Mouse (Mus musculus) embryonic facial prominence, embryonic 14.5 days (tissue): ENCODE measurements at regions not wholly inside any gene's neighbourhood (a gene's known extent, or its start where the extent isn't known, plus 50 kb on each side); places are given as distances from the start of the nearest gene placed in this dataset.

Source experiments
- ATAC-seq: fragments of 200-750 bp; cut with Nextera tagmentation; 2 replicates; pipeline ENCODE4 v1.8.0; 2017; ENCODE audit warnings: low read depth, moderate number of reproducible peaks, moderate TSS enrichment
- DNase-seq: peaks from one replicate; pipeline ENCODE4 v3.0.0-alpha.2; 2015; ENCODE audit warnings: low spot score
- H3K27ac ChIP-seq: fragments of 300-500 bp; sonication (generic); replicated peaks from 2 replicates; pipeline ENCODE4 v1.5.1; 2014; ENCODE audit warnings: low read depth, mild to moderate bottlenecking, low read length, moderate library complexity
- H3K27me3 ChIP-seq: fragments of 300-500 bp; sonication (generic); replicated peaks from 2 replicates; pipeline ENCODE4 v1.6.1; 2014; ENCODE audit warnings: low read length; ENCODE audit not compliant: control insufficient read depth, insufficient read depth
- H3K36me3 ChIP-seq: fragments of 300-500 bp; sonication (generic); 2 replicates; pipeline ENCODE4 v1.6.1; 2014; ENCODE audit warnings: low read length, mixed read lengths; ENCODE audit not compliant: control insufficient read depth, insufficient read depth
- H3K4me1 ChIP-seq: fragments of 300-500 bp; sonication (generic); 2 replicates; pipeline ENCODE4 v1.6.1; 2014; ENCODE audit warnings: antibody characterized with exemption, low read length; ENCODE audit not compliant: control insufficient read depth, insufficient read depth
- H3K4me2 ChIP-seq: fragments of 300-500 bp; sonication (generic); 2 replicates; pipeline ENCODE4 v1.6.1; 2014; ENCODE audit warnings: low read depth, mild to moderate bottlenecking, low read length, moderate library complexity, mixed read lengths
- H3K4me3 ChIP-seq: fragments of 300-500 bp; sonication (generic); 2 replicates; pipeline ENCODE4 v1.5.1; 2014; ENCODE audit warnings: low read depth, mild to moderate bottlenecking, low read length
- H3K9ac ChIP-seq: fragments of 300-500 bp; sonication (generic); 2 replicates; pipeline ENCODE4 v1.6.1; 2014; ENCODE audit warnings: low read depth, mild to moderate bottlenecking, low read length, moderate library complexity, mixed read lengths
- H3K9me3 ChIP-seq: fragments of 300-500 bp; sonication (generic); 2 replicates; pipeline ENCODE4 v1.6.1; 2016; ENCODE audit warnings: low read length; ENCODE audit not compliant: control insufficient read depth
- WGBS: fragments of 180-500 bp; shearing (Covaris S2); extraction: QIAGEN DNeasy Blood & Tissue Kit; methylation state at CpG from one replicate; pipeline ENCODE4 v1.1.7; 2014; 5-methylcytosine and 5-hydroxymethylcytosine counted together

- no peaks in the 10 kb centered on the region for H3K36me3 ChIP-seq
- ATAC-seq, result no peak
Observed at GRCm38 (mm10) chr3:38237616-38238015, 247.0 kb downstream of the Ankrd50 start.

GRCm38 (mm10) chr3:38235736-38236083 is 248.9 kb downstream of the Ankrd50 start:
- DNase-seq, result no peak
- Histone ChIP-seq H3K9me3 (no peaks in the 10 kb centered on the region), H3K9ac (no peak overlapping the region), H3K4me2 (peak overlapping the region; percentile 25), H3K36me3 (no peaks in the 10 kb centered on the region), H3K4me1 (peaks cover 26% of the 10 kb centered on the region), H3K4me3 (no peak overlapping the region), H3K27ac (no peak overlapping the region), H3K27me3 (no peaks in the 10 kb centered on the region)
- 56% methylated on average over 9 of the region's 9 CpGs for WGBS
- ATAC-seq, result no peak

More at GRCm38 (mm10) chr3:38237616-38238015, 247.0 kb downstream of the Ankrd50 start:
- H3K9me3 ChIP-seq, result no peaks in the 10 kb centered on the region
- H3K27me3 ChIP-seq, result no peaks in the 10 kb centered on the region
- H3K4me1 ChIP-seq, result peaks cover 14% of the 10 kb centered on the region
- no peak overlapping the region for H3K9ac ChIP-seq
- H3K4me2 ChIP-seq, result no peak overlapping the region
- H3K27ac ChIP-seq, result no peak overlapping the region
- DNase-seq, result no peak
- WGBS, result 71% methylated on average over 2 of the region's 2 CpGs
- no peak overlapping the region for H3K4me3 ChIP-seq

GRCm38 (mm10) chr3:38235033-38235735 is 249.5 kb downstream of the Ankrd50 start:
- Histone ChIP-seq H3K27ac (peak overlapping the region; percentile 19; the same call in 1 of the 2 replicates), H3K9ac (no peak overlapping the region), H3K36me3 (no peaks in the 10 kb centered on the region), H3K4me1 (peaks cover 26% of the 10 kb centered on the region), H3K9me3 (no peaks in the 10 kb centered on the region), H3K27me3 (no peaks in the 10 kb centered on the region), H3K4me3 (no peak overlapping the region), H3K4me2 (peak overlapping the region; percentile 25)
- WGBS, result 55% methylated on average over 18 of the region's 18 CpGs
- DNase-seq (peak; percentile 62), ATAC-seq (no peak)

- Histone ChIP-seq H3K4me1 (peaks cover 26% of the 10 kb centered on the region), H3K36me3 (no peaks in the 10 kb centered on the region), H3K9ac (no peak overlapping the region), H3K4me3 (no peak overlapping the region), H3K27me3 (no peaks in the 10 kb centered on the region), H3K9me3 (no peaks in the 10 kb centered on the region), H3K27ac (0 out of 2 replicates have a peak overlapping the region, but pooled peaks have one; percentile 25), H3K4me2 (no peak overlapping the region)
- WGBS, result 45% methylated on average over 4 of the region's 4 CpGs
- DNase-seq (peak; percentile 67), ATAC-seq (peak; percentile 9; the same call in 1 of the 2 replicates)
Observed at GRCm38 (mm10) chr3:38234534-38234933, 250.1 kb downstream of the Ankrd50 start.

GRCm38 (mm10) chr3:38234006-38234405 is 250.6 kb downstream of the Ankrd50 start:
- peak; percentile 88 for DNase-seq
- no peak overlapping the region for H3K4me2 ChIP-seq
- H3K27me3 ChIP-seq, result no peaks in the 10 kb centered on the region
- peaks cover 26% of the 10 kb centered on the region for H3K4me1 ChIP-seq
- peak; percentile 58 for ATAC-seq
- no peak overlapping the region for H3K4me3 ChIP-seq
- WGBS, result 46% methylated on average over 2 of the region's 2 CpGs
- H3K27ac ChIP-seq, result no peak overlapping the region
- no peak overlapping the region for H3K9ac ChIP-seq
- no peaks in the 10 kb centered on the region for H3K36me3 ChIP-seq
- no peaks in the 10 kb centered on the region for H3K9me3 ChIP-seq

- H3K4me3 ChIP-seq, result no peak overlapping the region
- H3K4me2 ChIP-seq, result no peak overlapping the region
- DNase-seq, result no peak
- H3K36me3 ChIP-seq, result no peaks in the 10 kb centered on the region
- 0 out of 2 replicates have a peak overlapping the region, but pooled peaks have one; percentile 31 for H3K27ac ChIP-seq
- no peaks in the 10 kb centered on the region for H3K9me3 ChIP-seq
- peaks cover 26% of the 10 kb centered on the region for H3K4me1 ChIP-seq
- ATAC-seq, result no peak
- no peak overlapping the region for H3K9ac ChIP-seq
- no peaks in the 10 kb centered on the region for H3K27me3 ChIP-seq
- 86% methylated on average over 3 of the region's 3 CpGs for WGBS
Observed at GRCm38 (mm10) chr3:38233091-38233490, 251.6 kb downstream of the Ankrd50 start.

GRCm38 (mm10) chr3:38232111-38233076 is 252.2 kb downstream of the Ankrd50 start:
- no peaks in the 10 kb centered on the region for H3K9me3 ChIP-seq
- H3K9ac ChIP-seq, result no peak overlapping the region
- 35% methylated on average over 14 of the region's 15 CpGs for WGBS
- no peak overlapping the region for H3K4me3 ChIP-seq
- no peaks in the 10 kb centered on the region for H3K36me3 ChIP-seq
- H3K4me2 ChIP-seq, result peak overlapping the region; percentile 3; the same call in 1 of the 2 replicates
- no peaks in the 10 kb centered on the region for H3K27me3 ChIP-seq
- H3K4me1 ChIP-seq, result peaks cover 26% of the 10 kb centered on the region
- ATAC-seq (peak; percentile 90), DNase-seq (peak; percentile 94)
- H3K27ac ChIP-seq, result 0 out of 2 replicates have a peak overlapping the region, but pooled peaks have one; percentile 31

GRCm38 (mm10) chr3:38231506-38231905 is 253.1 kb downstream of the Ankrd50 start:
- Histone ChIP-seq H3K9me3 (no peaks in the 10 kb centered on the region), H3K4me3 (no peak overlapping the region), H3K27me3 (no peaks in the 10 kb centered on the region), H3K4me1 (peaks cover 26% of the 10 kb centered on the region), H3K4me2 (no peak overlapping the region), H3K9ac (no peak overlapping the region), H3K36me3 (no peaks in the 10 kb centered on the region), H3K27ac (no peak overlapping the region)
- WGBS, result 63% methylated on average over 3 of the region's 3 CpGs
- no peak for DNase-seq
- ATAC-seq, result no peak
